Mouse (Mus musculus) layer of hippocampus, adult 9-11 months (tissue): Measurements from ENCODE around the gene Fbxl16.

Experiments
- DNase-seq: peaks from one replicate; pipeline ENCODE4 v3.0.0; 2022

The Fbxl16 gene

DNA sequence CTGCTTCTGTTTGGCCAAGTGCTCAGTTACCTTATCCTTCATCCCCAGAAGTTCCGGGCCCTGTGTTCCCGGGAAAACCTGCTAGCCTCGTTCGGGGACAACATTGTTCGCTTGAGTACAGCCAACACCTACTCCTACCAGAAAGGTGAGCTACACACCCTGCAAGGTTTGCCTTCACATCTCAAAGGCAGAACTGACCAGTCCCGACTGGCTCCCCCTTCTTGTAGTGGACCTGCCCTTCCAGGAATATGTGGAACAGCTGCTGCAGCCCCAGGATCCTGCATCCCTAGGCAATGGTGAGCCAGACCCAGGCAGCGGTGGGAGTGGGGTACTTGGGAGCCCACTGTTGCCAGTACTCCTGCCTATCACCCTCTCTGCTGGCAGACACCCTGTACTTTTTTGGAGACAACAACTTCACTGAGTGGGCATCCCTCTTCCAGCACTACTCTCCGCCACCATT lies 20.7 kb downstream of the Fbxl16 start:
- no peak for DNase-seq

DNA sequence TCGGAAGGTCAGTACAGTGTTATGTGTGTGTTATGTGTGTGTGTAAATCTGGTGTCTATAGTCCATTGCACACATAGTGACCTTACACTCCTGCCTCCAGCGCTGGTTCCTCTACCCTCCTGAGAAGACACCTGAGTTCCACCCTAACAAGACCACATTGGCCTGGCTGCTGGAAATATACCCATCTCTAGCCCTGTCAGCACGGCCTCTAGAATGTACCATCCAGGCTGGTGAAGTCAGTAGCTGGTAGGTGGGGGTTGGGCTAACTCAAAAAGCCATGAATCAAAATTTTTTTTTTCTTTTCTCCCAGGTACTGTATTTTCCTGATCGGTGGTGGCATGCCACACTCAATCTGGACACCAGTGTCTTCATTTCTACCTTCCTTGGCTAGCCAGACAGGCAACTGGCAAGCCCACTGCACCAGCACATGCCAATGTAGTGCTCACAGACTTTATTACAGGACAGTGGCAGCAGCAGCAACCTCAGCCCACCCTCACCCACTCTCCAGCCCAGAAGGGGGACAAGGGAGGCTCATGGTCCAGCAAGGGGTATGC lies 21.4 kb downstream of the Fbxl16 start:
- DNase-seq, result no peak

DNA sequence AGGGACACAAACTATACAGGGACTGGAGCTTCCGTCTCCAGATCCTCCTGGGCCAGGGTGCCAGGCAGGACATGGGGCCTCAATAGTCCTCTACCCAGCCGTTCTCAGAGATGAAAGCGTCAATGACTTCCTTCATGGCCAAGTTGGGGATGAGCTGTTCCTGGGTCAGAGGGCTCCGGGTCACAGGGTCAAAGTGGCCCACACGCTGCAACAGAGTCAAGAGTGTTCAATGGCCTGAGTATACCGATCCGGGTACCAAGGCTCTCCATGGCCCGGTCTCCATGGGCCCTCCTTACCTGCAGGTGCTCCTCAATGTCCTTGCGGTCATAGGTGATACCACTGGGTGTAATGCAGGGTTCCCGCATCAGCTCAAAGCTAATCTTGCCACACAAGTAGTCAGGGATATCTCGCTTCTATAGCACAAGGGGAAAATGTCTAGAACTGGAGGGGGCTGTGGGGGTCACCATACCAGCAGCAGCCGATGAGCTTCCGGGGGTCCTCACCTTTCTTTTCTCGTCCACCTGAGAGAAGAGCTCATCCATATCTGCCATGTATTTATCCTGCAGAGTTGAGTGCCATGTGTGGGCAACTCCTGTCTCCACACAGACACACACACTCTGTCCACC lies 22.0 kb downstream of the Fbxl16 start:
- DNase-seq, result no peak

DNA sequence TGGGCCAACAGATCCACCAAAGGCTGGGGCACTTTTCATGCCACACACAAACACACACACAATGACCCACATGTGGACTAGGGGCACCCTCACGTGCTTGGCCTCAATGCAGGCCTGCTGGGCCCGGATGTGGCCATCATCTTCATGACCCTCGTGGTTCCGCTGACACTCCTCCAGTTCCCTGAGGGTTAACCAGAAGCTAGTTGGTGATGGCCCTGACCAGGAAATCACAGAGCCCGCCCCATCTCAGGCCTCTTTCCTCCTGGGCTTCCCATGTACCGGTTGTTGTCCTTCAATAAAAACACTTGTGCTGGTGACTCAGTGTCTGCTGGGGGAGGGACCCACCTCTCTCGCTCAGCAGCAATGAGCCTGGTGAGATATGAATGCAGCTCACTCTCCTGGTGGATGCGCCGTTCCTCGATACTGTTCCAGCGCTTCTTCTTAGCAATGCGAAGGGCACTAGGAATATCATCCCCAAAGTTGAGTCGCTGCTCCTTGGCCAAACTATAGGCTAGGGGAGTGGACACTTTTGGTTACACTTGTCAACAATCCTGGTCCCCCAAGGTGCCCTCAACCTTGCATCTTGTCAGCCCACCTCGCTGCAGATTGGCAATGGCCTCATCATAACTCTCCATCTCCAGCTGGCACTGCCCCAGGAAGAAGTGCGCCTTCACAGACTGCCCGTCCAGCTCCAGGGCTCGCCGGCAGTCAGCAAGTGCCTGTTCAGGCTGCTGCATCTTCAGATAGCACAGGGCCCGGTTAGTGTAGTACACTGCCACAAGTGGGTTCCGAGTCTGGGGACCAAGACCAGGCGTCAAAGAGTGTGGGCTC lies 22.8 kb downstream of the Fbxl16 start:
- no peak for DNase-seq

DNA sequence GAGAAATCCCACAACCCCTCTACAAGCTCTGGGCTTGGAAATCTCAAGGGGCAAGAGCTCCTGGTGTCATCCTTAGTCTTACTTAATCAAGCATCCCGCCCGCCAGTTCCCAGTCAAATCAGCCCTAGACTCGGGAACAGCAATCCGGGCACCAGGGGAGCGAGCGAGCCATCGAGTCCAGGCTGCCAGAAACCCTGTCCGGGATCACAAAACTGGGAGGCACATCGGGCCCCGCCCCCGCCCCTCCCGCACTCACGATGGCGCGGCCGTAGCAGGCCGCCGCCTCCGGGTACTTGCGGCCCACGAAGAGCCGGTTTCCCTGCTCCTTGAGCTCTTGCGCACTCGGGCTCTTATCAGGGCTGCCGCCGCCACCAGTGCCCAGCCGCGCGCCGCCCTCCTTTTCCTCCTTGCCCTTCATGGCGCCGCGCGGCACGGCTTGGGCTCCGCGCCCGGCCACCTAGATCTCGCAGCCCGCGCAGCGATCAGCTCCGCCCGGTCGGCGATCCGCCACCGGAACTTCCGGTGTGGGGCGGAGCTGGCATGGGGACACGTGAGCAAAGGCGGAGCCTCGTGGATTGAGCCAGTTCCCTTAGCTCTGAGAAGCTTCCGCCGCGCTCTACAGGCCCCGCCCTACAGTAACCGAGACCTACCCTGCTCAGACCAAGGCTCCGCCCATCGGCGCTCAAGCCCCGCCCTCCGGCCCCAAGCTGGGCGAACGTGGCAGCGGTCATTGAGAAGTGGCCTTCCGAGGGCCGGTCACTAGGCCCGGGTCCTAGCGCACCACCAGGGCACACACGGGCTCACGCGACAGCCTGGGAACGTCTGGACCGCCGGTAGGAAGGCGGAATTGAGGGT lies 23.8 kb downstream of the Fbxl16 start:
- peak; percentile 100 for DNase-seq

DNA sequence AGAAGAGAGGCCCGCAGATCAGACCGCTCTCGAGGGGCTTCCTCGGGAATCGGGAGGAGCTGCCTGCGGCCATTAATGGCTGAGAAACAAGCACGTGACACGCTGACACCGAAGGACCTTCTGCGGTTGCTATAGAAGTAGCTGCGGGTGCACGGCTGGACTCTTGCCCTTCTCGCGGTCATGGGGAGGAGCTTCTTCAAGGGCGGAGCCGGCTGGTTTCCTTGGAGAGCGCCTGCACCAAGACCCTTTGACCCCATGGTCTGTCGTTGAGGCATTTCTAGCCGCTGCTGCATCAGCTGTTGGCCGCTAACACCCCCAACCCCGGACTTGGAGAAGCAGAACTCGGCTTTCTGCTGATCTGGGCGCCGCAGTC lies 24.4 kb downstream of the Fbxl16 start, which contains the start of gene Stub1:
TSS of gene Stub1 (minus strand) at position 114 of the 373 bp plus-strand sequence.
- DNase-seq, result peak; percentile 94

DNA sequence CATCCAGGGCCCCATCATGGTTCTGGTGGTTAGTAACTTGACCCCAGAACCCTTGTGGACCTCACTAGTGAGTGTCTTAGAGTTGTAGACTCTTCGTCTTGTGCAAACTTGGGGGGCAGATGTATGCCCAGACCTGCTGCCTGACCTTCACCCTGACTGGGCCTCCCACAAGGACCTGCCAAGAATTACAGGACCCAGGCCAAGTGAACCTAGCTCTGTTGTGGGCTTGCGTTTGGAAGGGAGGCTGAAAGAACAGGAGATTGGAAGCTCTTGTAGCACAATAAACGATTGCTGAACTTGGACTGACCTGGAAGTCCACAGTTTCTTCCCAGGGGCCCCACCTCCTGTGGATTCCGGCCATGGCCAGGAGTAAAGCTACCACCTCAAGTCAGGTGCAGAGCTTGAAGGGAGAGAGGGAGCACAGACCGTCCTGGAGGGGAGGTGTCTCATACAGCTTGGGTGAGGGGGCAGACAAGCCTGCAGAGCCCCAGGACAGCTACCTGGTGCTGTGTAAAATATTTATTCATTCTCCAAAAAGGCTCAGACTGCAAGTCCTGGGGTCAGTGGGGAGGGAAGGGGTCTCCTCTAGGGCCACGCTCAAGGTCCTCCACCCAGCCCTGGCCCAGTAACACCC lies 25.2 kb downstream of the Fbxl16 start:
- DNase-seq, result no peak

DNA sequence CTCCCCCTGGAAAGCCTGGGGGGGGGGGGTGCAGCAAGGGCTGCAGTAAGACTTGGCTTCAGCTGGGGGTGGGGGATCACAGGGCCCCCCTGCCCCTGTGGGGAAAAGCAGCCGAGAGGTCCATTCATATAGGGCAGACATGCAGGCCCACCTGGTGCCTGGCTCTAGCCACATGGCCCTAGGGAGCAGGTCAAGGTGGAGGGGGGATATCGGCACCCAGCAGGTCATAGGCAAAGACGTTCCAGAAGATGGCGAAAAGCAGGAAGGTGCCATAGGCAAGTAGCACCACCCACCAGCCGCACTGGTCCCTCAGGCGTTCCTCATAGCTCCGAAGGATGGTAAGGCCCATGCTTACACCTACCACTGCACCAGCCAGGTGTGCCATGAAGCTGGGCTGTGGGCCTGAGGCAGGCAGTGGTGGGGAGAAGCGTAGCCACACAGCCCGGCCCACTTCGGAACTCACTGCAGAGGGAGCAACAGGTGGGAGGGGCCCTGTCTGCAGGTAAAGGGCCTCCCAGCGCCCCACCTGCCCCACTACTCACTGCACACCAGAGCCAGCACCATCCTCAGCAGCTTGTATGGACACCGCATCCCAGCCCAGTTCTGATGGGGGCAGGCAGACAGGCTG lies 25.8 kb downstream of the Fbxl16 start:
- DNase-seq, result no peak

DNA sequence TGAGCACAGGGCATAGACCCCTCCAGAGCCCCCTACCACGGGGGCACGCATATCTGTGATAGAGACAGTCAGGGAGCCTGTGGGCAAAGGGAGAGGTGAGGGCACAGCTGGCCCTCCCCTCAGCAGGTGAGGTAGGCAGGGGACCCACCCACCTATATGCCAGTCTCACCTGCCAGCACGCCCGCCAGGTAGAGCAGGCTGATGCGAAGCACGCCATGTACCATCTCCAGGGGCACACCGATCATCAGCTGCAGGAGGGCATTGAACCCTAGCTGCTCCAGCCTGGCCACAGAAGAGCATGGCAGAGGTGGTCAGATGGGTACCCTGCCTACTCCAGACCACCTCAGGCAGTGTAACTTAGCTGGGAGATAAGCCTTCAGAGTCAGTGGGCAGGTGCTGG lies 26.4 kb downstream of the Fbxl16 start:
- no peak for DNase-seq

DNA sequence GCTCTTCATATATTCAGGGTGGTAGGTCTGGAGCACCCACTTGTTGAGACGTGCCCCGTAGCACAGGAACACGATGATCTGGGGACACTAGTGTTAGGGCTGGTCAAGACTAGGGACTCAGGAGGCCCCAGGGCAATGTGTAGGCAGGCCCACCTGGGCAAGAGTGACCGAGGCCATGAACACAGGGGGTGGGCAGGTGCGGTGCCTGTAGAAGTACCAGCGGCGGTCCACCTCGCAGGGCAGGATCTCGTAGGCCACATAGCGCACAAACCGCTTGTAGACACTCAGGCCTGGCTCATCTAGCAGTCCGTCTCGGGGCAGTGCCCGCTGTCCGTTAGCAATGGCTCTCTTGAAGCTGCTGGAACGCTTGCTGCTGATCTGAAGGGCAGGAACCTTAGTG lies 26.9 kb downstream of the Fbxl16 start:
- no peak for DNase-seq

DNA sequence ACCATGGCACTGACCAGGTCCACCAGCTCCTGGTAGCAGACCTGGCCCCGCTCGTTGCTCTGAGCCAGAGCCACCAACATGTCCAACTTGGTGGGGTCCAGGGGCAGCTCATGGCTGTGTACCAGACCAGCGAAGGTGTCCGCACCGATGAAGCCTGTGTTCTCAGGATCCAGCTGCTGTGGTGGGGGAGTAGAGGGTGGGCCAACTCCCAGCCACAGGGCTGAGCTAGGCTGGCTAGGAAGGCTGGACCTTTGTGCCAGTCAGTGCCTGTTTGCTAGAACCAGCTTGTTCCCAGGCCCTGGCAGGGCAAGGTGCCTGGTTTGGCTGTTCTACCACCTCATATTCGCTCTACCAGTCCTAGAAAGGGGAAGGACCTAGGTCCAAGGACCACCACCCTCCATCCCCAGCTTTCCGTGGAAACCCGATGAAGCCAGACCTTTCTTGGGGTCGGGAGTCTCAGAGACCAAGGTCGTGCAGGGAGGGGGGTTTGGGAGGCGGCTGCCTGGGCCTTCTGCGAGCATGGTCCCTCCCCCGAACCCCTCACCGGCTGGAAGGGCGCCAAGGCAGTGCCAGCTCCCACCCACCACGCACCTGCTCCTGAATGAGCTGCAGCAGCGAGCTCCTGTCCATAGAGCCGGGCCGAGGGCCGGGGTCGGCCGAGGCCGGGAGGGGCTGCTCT lies 27.7 kb downstream of the Fbxl16 start:
- no peak for DNase-seq

DNA sequence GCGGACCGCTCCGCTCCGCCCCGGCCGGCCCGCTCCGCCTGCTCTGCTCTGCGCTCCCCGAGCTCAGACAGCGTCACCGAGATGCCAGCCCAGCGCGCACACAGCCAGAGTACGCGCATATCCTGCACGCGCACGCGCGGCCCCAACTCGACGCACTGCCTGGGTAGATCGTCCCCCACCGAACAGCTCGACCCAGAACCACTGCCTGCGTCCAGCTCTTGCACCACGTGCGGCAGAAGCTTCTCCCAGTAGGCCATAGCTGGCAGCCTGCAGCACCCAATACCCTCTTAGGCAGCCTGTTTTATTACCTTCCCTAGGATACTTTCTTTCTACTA lies 28.2 kb downstream of the Fbxl16 start, which contains the start of gene Rhbdl1:
TSS of gene Rhbdl1 (minus strand) at position 220 of the 335 bp plus-strand sequence.
- DNase-seq, result peak; percentile 88

DNA sequence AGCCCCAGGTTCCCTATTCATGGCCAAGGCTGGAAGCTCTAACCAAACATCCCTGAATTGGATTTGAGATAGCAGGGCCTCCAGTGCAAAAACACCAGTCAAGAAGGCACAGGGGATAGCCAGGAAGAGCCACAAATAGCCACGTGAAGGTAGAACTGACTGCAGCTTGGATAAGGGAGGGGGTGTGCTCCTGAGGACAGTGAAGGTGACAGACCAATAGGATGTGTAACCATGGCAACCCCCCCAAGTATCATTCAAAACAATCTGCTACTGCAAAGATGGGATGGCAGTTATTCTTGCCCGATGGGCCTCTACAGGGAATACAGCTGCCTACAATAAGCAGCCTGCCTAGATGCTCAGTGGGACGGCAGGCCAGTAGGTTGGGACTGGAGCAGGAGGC lies 28.6 kb downstream of the Fbxl16 start:
- no peak for DNase-seq

DNA sequence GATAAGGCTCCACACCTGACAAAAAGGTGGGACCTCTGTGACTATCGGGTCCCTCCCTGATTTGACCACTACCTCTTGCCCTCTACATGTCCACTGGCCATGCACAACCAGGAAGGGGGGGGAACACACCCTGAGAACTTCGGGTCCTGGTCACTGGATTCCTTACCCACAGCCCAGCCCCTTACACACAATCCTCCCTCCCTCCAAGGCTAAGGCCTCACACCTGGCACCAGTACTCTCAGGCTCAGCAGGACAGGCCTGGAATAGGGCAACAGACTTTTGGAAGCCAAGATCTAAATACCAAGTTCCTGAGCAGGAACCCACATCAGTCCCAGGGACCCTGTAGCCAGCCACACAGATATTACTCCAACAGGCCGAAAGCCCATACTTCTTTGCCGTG lies 30.0 kb downstream of the Fbxl16 start:
- DNase-seq, result no peak

DNA sequence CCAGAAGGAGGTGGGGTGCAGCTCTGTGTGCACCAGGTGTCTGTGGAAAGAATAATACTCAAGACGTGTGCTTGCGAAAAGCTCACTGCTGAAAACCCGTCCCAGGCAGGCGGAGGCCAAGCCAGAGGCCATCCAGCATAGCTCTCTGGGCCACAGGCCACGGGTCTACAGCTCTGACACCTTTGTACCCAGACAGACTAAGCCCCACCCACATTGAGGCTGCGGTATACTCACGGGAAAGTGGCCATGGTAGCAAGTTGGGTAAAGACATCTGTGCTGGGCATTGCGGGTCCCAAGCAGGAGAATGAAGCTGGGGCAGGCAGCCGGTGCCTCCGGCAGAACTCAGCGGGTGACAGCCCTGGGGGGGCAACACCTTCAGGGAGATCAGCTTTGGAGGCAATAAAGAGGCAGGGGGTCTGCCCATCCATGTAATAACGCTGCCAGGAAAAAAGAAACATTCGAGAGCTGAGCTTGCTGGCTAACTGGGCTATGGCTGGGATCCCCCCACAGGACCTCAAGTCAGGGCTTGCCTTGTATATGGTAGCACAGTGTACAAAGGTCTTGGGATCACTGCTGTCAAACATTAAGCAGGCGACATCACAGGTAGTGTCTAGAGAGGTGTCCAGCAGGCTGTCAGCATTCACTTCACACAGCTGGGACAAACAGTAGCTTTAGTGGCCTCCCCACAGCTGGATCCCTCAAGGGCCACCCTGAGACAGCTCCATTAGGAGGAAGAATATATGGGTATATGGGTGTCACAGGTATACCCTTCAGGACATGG lies 30.8 kb downstream of the Fbxl16 start:
- no peak for DNase-seq

DNA sequence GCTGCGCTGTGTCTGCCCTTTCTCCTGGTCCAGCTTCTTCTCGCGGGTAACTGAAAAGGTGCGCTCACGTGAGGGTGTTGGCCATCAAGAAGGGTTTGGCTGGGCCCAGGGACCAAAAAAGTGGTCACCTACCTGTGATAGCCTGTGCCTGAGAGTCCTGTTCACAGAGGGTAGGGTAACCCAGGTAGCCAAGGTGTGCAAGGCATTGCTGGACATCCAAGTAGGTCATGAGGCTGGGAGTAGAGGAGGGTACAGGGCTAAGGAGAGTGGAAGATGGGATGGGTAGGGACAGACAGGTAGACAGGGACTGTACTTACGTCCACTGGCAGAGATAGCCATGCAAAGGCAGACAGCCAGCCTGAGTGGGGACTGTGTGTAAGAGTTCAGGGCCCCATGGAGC lies 31.6 kb downstream of the Fbxl16 start:
- no peak for DNase-seq

DNA sequence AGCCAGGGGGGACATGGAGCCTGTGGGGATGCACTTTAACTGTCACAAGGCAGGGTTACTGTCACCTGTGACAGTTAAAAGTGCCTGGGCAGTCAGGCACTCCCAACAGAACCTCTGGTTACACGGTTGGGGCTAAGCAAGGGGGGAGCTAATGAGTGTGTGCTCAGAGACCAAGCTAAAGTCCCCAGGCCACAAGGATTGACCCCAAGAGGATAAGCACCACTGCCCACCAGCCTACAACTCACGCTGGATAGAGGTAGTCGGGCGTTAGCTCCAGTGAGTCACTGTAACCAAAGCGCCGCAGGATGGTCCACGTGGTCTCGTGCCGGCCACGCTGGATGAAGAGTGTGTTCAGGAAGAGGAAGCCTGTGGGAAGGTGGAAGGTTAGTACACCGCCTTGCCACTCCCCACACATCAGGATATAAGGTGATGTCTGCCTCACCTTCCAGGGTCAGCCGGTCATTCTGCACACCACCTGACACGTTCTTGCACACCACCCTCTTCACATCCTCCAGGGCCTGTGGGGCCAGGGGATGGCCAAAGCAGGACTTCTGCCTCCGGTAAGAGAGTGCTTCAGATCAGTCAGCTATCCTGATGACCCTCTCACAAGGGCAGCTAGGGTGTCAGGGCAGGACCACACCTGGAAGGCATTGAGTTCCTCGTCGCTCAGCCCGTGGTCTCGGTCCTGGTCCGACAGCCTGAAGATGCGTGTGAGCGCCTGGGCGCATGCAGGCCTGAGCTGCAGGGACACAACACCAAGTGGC lies 32.4 kb downstream of the Fbxl16 start, which contains the start of gene Gm20683:
TSS of gene Gm20683 (minus strand) at position 647 of the 764 bp plus-strand sequence.
- DNase-seq, result no peak

DNA sequence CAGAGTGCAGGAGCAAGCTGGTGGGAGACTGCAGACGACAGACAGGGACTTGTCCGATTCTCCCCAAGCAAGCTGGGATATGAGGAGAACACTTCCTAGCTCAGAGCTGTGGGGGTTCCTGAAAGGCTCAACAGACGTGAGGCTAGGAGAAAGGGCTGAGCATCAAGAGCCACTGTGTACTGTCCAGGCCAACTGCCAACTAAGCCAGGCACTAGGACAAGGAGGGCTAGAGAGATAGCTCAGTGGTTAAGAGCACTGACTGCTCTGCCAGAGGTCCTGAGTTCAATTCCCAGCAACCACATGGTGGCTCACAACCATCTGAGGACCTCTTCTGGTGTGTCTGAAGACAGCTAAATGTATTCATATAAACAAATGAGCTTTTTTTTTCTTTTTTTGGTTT lies 33.6 kb downstream of the Fbxl16 start:
- DNase-seq, result no peak

DNA sequence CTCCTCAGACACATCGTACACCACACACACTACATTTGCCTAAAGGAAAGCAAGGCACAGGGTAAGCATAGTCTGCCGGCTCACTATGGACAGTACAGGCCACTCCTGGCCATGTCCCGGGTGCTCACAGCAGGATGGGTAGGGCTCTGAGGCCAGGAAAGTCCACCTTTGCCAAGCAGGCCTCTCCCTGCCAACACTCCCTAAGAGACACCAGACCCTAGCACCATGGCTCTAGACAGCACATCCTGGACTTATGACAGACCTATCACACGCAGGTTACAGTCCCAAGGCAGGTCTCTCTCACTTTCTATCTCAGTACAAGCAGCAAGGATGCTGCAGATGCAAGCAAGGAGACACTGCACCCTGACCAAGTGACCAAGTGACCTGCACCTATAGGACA lies 34.2 kb downstream of the Fbxl16 start:
- DNase-seq, result no peak
